ENCODE assay signal across 11 mouse cellular contexts in the genomic region with DNA sequence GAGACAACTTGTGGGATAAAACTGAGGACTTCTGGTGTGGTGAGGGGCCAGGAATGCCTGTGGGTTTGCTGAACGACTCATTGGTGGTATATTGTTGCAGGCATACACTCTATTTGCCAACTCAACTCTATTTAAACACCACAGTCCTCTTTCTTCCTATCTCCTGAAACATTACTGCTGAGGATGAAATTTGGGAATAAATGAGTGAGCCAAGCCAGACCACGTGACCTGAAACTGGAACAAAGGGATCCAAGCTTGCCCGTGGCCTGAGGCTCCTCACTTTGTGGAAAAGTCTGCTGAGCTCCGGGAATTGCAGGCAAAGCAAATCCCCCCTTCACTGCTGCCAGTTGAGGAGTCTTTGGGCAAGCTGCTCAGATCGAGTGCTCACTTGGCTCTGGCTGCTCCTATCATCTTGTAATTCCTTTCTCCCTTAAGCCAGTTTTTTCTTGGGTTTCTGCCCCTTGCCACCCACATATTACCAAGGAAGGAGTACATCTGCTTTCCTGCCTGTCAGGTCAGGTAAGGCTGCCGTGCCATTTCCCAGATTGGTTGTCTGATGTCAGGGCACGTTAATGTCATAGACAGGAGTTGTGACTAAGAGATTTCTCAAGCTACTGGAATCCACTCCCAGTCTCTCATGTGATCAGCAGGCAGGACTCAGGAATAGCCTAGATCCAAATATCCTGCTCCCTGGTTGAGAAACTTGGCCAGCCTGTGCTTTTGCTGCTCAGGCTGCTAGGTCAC. TPM values are rescaled to one million over a fixed set of nuclear protein-coding genes. Genes with fewer than 3 reads are reported as not detected.
DNase-seq lines count a peak whose midpoint lies in the region; ATAC-seq and TF ChIP-seq lines count a peak whose summit lies in the region.
"Had no signal": no experiment of that assay in that cellular context is flagged by ENCODE, and none has a peak within 500 bp of the region (broad histone marks: within the 10 kb centered on the region; RNA-seq: fewer than 3 reads in every experiment).

No protein-coding gene starts in this region.

- no peaks in the 10 kb centered on the region for H3K36me3 ChIP-seq in heart, adult 2 months (ENCODE audit: control insufficient read depth, insufficient read depth, low read length)
- no peaks in the 10 kb centered on the region for H3K36me3 ChIP-seq in midbrain, embryonic 10.5 days
- no peaks in the 10 kb centered on the region for H3K36me3 ChIP-seq in heart, embryonic 12.5 days
- H3K36me3 ChIP-seq: G1E; limb, embryonic 12.5 days had no signal

- H3K9me3 ChIP-seq in midbrain, embryonic 10.5 days (replicated peaks) = peaks cover 5% of the 10 kb centered on the region; the same call in 1 of the 2 replicates
- no peaks in the 10 kb centered on the region for H3K9me3 ChIP-seq in heart, embryonic 12.5 days (replicated peaks)
- H3K9me3 ChIP-seq: G1E had no signal

- no peak for ATAC-seq in heart, embryonic 12.5 days (ENCODE audit: insufficient number of reproducible peaks, low FRiP score)

- peak; percentile 86 for DNase-seq in heart, adult 11 months
- DNase-seq in heart, adult 2 months = no peak
- peak; percentile 25 for DNase-seq in ES-CJ7 (ENCODE audit: low read depth, low spot score)
- peak; percentile 65 for DNase-seq in cerebellum, adult 11-12 months
- DNase-seq in left cerebral cortex, adult 2 months (ENCODE audit: extremely low spot score in 1 of 2, low spot score in 2 of 2) = no peak
- no peak for DNase-seq in midbrain, embryonic 10.5 days (ENCODE audit: low spot score)
- DNase-seq in kidney, adult 18-20 months = no peak

- no peak for TF ChIP-seq EP300 in heart, adult 2 months (IDR thresholded peaks at IDR 0.05; ENCODE audit: insufficient read depth, low read depth, low read length)

- no peak for TF ChIP-seq CTCF in heart, adult 2 months (IDR thresholded peaks at IDR 0.05)
- TF ChIP-seq CTCF in left cerebral cortex, adult 2 months (IDR thresholded peaks at IDR 0.05) = no peak

- intact Hi-C loops in heart, adult 2 months (cut with DNase I) = no loop called here
- intact Hi-C loops in left cerebral cortex, adult 2 months (cut with DNase I) = no loop called here

- H3K27me3 ChIP-seq in heart, adult 2 months (ENCODE audit: control insufficient read depth, insufficient read depth, low read length) = no peaks in the 10 kb centered on the region
- peaks cover 11% of the 10 kb centered on the region for H3K27me3 ChIP-seq in midbrain, embryonic 10.5 days (ENCODE audit: low read depth, poor library complexity, severe bottlenecking)
- H3K27me3 ChIP-seq in heart, embryonic 12.5 days (replicated peaks) = no peaks in the 10 kb centered on the region
- H3K27me3 ChIP-seq: limb, embryonic 12.5 days had no signal

- H3K4me2 ChIP-seq in heart, embryonic 12.5 days = no peak overlapping the region
- H3K4me2 ChIP-seq: limb, embryonic 12.5 days had no signal

- TF ChIP-seq POLR2A in heart, adult 2 months (IDR thresholded peaks at IDR 0.05; ENCODE audit: insufficient read depth, low read depth, low read length) = no peak

- H3K27ac ChIP-seq in heart, adult 2 months = no peak overlapping the region
- peak overlapping the region; percentile 72 for H3K27ac ChIP-seq in left cerebral cortex, adult 2 months
- H3K27ac ChIP-seq in midbrain, embryonic 10.5 days (replicated peaks) = no peak overlapping the region
- H3K27ac ChIP-seq in heart, embryonic 12.5 days (ENCODE audit: poor library complexity, severe bottlenecking) = no peak overlapping the region
- H3K27ac ChIP-seq: limb, embryonic 12.5 days had no signal

- WGBS in heart, adult 2 months = 49% methylated on average over 7 of the region's 7 CpGs
- WGBS in midbrain, embryonic 10.5 days = 62% methylated on average over 7 of the region's 7 CpGs
- WGBS in heart, embryonic 12.5 days = 56% methylated on average over 7 of the region's 7 CpGs

- H3K9ac ChIP-seq in heart, adult 2 months (ENCODE audit: low read depth, low read length) = no peak overlapping the region
- no peak overlapping the region for H3K9ac ChIP-seq in heart, embryonic 12.5 days
- H3K9ac ChIP-seq: limb, embryonic 12.5 days had no signal

- H3K4me3 ChIP-seq in heart, adult 2 months = no peak overlapping the region
- no peak overlapping the region for H3K4me3 ChIP-seq in left cerebral cortex, adult 2 months
- H3K4me3 ChIP-seq in midbrain, embryonic 10.5 days = no peak overlapping the region
- H3K4me3 ChIP-seq in heart, embryonic 12.5 days = no peak overlapping the region
- H3K4me3 ChIP-seq: limb, embryonic 12.5 days had no signal

- no peaks in the 10 kb centered on the region for H3K79me2 ChIP-seq in heart, adult 2 months (replicated peaks; ENCODE audit: control insufficient read depth, insufficient read depth, low read length)

- H3K4me1 ChIP-seq in heart, adult 2 months (ENCODE audit: control insufficient read depth, insufficient read depth, low read length) = no peaks in the 10 kb centered on the region
- no peaks in the 10 kb centered on the region for H3K4me1 ChIP-seq in midbrain, embryonic 10.5 days
- no peaks in the 10 kb centered on the region for H3K4me1 ChIP-seq in heart, embryonic 12.5 days (replicated peaks)
- H3K4me1 ChIP-seq: limb, embryonic 12.5 days had no signal

RNA-seq across cellular contexts. Expression of gene Porcn, which starts 16.5 kb away (rescaled TPM):
- 1 to 10 TPM; 2.3 to 2.9 TPM for total RNA-seq in heart, adult 2 months (2021)
- 11.9 and 15.8 TPM in 2 replicates for polyA plus RNA-seq in heart, adult 2 months (2012; rRNA removed)
- total RNA-seq in left cerebral cortex, adult 2 months (2021) = 10 to 100 TPM; 74.7 to 84.7 TPM
- 12.2 and 17.2 TPM in 2 replicates for polyA plus RNA-seq in midbrain, embryonic 10.5 days (2016; fragmentation: Nextera tagmentation; extraction: Ambion mirVana)
- 3.0 and 4.3 TPM in 2 replicates for polyA plus RNA-seq in heart, embryonic 12.5 days (2016; fragmentation: Nextera tagmentation; extraction: Ambion mirVana)

RNA-seq across cellular contexts. Expression of gene Ftsj1, which starts 29.4 kb away (rescaled TPM):
- total RNA-seq in heart, adult 2 months (2021) = 10 to 100 TPM in 1 of 2 experiments, 1 to 10 TPM in 1; 9.6 to 11.8 TPM
- 20.0 and 24.0 TPM in 2 replicates for polyA plus RNA-seq in heart, adult 2 months (2012; rRNA removed)
- 10 to 100 TPM; 23.8 to 24.3 TPM for total RNA-seq in left cerebral cortex, adult 2 months (2021)
- polyA plus RNA-seq in midbrain, embryonic 10.5 days (2016; fragmentation: Nextera tagmentation; extraction: Ambion mirVana) = 44.2 and 45.7 TPM in 2 replicates
- polyA plus RNA-seq in heart, embryonic 12.5 days (2016; fragmentation: Nextera tagmentation; extraction: Ambion mirVana) = 24.7 and 24.8 TPM in 2 replicates

RNA-seq across cellular contexts. Expression of gene Ebp, which starts 29.5 kb away (rescaled TPM):
- total RNA-seq in heart, adult 2 months (2021) = 10 to 100 TPM; 15.2 to 23.1 TPM
- 37.3 and 40.2 TPM in 2 replicates for polyA plus RNA-seq in heart, adult 2 months (2012; rRNA removed)
- total RNA-seq in left cerebral cortex, adult 2 months (2021) = 10 to 100 TPM; 34.8 to 35.7 TPM
- 35.1 TPM in 2 replicates for polyA plus RNA-seq in midbrain, embryonic 10.5 days (2016; fragmentation: Nextera tagmentation; extraction: Ambion mirVana)
- polyA plus RNA-seq in heart, embryonic 12.5 days (2016; fragmentation: Nextera tagmentation; extraction: Ambion mirVana) = 23.0 and 24.5 TPM in 2 replicates

RNA-seq across cellular contexts. Expression of gene Tbc1d25, which starts 46.9 kb away (rescaled TPM):
- 1 to 10 TPM; 3.7 to 4.3 TPM for total RNA-seq in heart, adult 2 months (2021)
- 8.7 and 8.9 TPM in 2 replicates for polyA plus RNA-seq in heart, adult 2 months (2012; rRNA removed)
- 10 to 100 TPM; 14.5 to 16.6 TPM for total RNA-seq in left cerebral cortex, adult 2 months (2021)
- 8.7 and 11.2 TPM in 2 replicates for polyA plus RNA-seq in midbrain, embryonic 10.5 days (2016; fragmentation: Nextera tagmentation; extraction: Ambion mirVana)
- polyA plus RNA-seq in heart, embryonic 12.5 days (2016; fragmentation: Nextera tagmentation; extraction: Ambion mirVana) = 9.2 and 11.1 TPM in 2 replicates

RNA-seq across cellular contexts. Expression of gene Slc38a5, which starts 48.1 kb away (rescaled TPM):
- 1 to 10 TPM in 1 of 2 experiments, under 1 TPM in 1; 0.29 to 1.4 TPM for total RNA-seq in heart, adult 2 months (2021)
- 0.70 and 1.9 TPM in 2 replicates for polyA plus RNA-seq in heart, adult 2 months (2012; rRNA removed)
- total RNA-seq in left cerebral cortex, adult 2 months (2021) = 1 to 10 TPM; 3.9 to 7.3 TPM
- 4.6 and 4.8 TPM in 2 replicates for polyA plus RNA-seq in midbrain, embryonic 10.5 days (2016; fragmentation: Nextera tagmentation; extraction: Ambion mirVana)
- 14.6 and 16.4 TPM in 2 replicates for polyA plus RNA-seq in heart, embryonic 12.5 days (2016; fragmentation: Nextera tagmentation; extraction: Ambion mirVana)
- total RNA-seq: gastrocnemius, adult 8-10 months had no signal

Comparison
In these comparisons a context has a peak if more than half of its experiments do, and no peak if none do; other contexts are left out.
1. DNase-seq: peak in heart, adult 11 months (single experiment), ES-CJ7 (single experiment) and cerebellum, adult 11-12 months (single experiment); none in heart, adult 2 months (0 of 2), left cerebral cortex, adult 2 months (0 of 2), midbrain, embryonic 10.5 days (single experiment) and kidney, adult 18-20 months (single experiment).